Mouse (Mus musculus): ENCODE results near the gene Ube2c. TPM values are rescaled to one million over a fixed set of nuclear protein-coding genes. Genes with fewer than 3 reads are reported as not detected.

Gene Ube2c
- total RNA-seq (2012; rRNA removed): 117 and 159 TPM in 2 replicates

DNA sequence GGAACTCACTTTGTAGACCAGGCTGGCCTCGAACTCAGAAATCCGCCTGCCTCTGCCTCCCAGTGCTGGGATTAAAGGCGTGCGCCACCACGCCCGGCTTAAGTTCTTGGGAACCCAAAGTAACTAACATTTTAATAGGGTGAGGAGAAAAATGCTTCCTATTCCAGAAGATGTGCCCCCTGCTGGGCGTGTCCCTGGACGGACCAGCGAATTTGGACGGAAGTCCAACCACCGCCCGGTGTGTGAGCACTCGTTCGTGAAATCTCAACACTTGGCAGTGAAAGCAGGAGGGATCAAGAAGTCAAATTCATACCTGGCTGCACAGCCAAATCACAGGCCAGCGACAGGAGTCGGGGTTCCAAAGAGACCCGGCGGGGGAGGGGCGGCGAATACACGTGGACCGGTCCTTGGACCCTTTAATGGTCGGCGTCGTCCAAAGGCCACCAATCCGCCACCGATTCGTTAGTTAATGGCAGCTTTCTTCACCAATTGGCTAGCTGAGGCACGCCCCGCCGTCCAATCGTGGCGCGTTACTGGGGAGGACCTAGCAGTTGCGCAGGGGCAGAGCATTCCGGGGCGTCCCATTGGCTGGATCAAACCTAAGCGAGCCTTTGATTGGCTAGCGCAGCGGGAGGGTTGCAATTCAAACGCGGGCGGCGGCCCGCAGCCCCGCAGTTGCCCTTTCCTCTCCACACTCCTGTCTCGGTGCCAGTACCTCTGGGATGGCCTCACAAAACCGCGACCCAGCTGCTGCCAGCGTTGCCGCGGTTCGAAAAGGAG is at the start of gene Ube2c:
Ube2c (plus strand) TSS at position 641 of the 780 bp plus-strand sequence.
- Histone ChIP-seq H3K27ac (ENCODE audit: insufficient read depth, low read depth, low read length, poor library complexity, severe bottlenecking) (peak within 1 kb of the TSS; percentile 94), H3K4me1 (ENCODE audit: control insufficient read depth in 2 of 2, insufficient read depth in 2 of 2, low read length in 2 of 2, poor library complexity in 1 of 2) (peaks cover 0 to 6% of the 10 kb centered on the region in 2 experiments; a peak in 2 of 4 replicates), H3K4me3 (ENCODE audit: insufficient read depth in 1 of 2, low read depth in 1 of 2, low read length in 2 of 2, poor library complexity in 1 of 2, severe bottlenecking in 1 of 2) (peak within 1 kb of the TSS; percentile 98 to 100), H3K9me3 (ENCODE audit: control insufficient read depth, insufficient read depth, low read depth, low read length) (no peaks in the 10 kb centered on the region), H3K9ac (ENCODE audit: insufficient read depth, low read depth, low read length, poor library complexity, severe bottlenecking) (peak within 1 kb of the TSS; percentile 98), H3K36me3 (ENCODE audit: control insufficient read depth, insufficient read depth, low read length, poor library complexity, severe bottlenecking) (peaks cover 52% of the 10 kb centered on the region)
- TF ChIP-seq ZC3H11A (IDR thresholded peaks at IDR 0.05; ENCODE audit: borderline replicate concordance, low read depth, low read length) (no peak), CHD2 (IDR thresholded peaks at IDR 0.05; ENCODE audit: low read depth, low read length) (peak; percentile 97)
- in situ Hi-C loops (cut with MboI; ENCODE audit: low sequenced_read_pairs in 2 of 2, unreplicated experiment in 2 of 2): no loop called here
- peak; percentile 98 for DNase-seq (ENCODE audit: low read depth, low spot score)

GRCm38 (mm10) chr2:164723276-164723675 is 46.4 kb upstream of the Ube2c start:
- Histone ChIP-seq H3K36me3 (ENCODE audit: control insufficient read depth, insufficient read depth, low read length, poor library complexity, severe bottlenecking) (no peaks in the 10 kb centered on the region), H3K4me1 (ENCODE audit: control insufficient read depth in 2 of 2, insufficient read depth in 2 of 2, low read length in 2 of 2, poor library complexity in 1 of 2) (no peaks in the 10 kb centered on the region), H3K27ac (ENCODE audit: insufficient read depth, low read depth, low read length, poor library complexity, severe bottlenecking) (no peak overlapping the region), H3K9me3 (ENCODE audit: control insufficient read depth, insufficient read depth, low read depth, low read length) (no peaks in the 10 kb centered on the region), H3K4me3 (ENCODE audit: insufficient read depth in 1 of 2, low read depth in 1 of 2, low read length in 2 of 2, poor library complexity in 1 of 2, severe bottlenecking in 1 of 2) (no peak overlapping the region), H3K9ac (ENCODE audit: insufficient read depth, low read depth, low read length, poor library complexity, severe bottlenecking) (no peak overlapping the region)
- TF ChIP-seq MAFK (IDR thresholded peaks at IDR 0.05; ENCODE audit: insufficient read depth, low read depth, low read length) (no peak), ZC3H11A (IDR thresholded peaks at IDR 0.05; ENCODE audit: borderline replicate concordance, low read depth, low read length) (no peak), CHD2 (IDR thresholded peaks at IDR 0.05; ENCODE audit: low read depth, low read length) (no peak), HCFC1 (IDR thresholded peaks at IDR 0.05; ENCODE audit: borderline replicate concordance, insufficient read depth, low read length) (no peak), ZNF384 (IDR thresholded peaks at IDR 0.05; ENCODE audit: low read depth, low read length) (no peak)
- in situ Hi-C loops (cut with MboI; ENCODE audit: low sequenced_read_pairs in 2 of 2, unreplicated experiment in 2 of 2): loop anchor here in 1 of 2 experiments (10.0 kb wide), 1 partner anchor 128 kb away; the partner anchor contains the start of gene Eppin
- no peak for DNase-seq (ENCODE audit: low read depth, low spot score)

DNA sequence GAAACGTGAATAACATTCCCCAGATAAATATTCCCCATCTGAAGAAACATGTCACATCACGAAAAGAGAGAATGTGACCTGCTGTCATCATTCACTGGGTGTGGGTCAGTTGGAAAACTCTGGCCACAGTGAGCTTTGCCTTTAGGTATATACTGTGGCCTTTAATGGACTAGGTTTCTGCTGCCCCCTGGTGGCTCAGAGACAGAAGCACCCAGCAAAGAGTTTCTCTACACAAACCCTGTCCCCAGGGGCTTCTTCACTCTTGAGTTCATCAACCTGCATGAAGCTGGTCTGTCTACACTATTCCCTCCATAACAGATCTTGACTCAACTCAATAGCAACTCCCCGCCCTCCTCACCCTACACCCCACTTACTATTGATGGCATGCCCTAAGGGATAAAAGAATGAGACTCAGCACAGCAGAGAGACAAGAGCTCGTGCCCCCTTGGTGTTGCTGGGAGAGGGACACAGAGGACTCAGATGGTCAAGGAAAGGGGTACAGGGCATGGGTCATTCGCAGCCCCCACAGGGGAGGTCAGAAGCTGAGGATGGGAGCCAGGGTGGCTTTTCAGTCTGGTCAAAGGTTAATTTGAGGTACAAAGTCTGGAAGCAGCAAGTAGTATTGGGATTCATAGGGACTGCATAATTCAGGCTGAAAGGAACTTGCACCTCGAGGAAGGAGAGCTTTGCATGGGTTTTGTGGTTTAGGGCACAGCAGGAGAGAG is 43.6 kb upstream of the Ube2c start:
- DNase-seq (ENCODE audit: low read depth, low spot score): peak; percentile 47
- in situ Hi-C loops (cut with MboI; ENCODE audit: low sequenced_read_pairs in 2 of 2, unreplicated experiment in 2 of 2): loop anchor here in 1 of 2 experiments (10.0 kb wide), 1 partner anchor 131 kb away; the partner anchor contains the start of gene Eppin
- H3K4me1 ChIP-seq (ENCODE audit: control insufficient read depth in 2 of 2, insufficient read depth in 2 of 2, low read length in 2 of 2, poor library complexity in 1 of 2): no peaks in the 10 kb centered on the region
- no peaks in the 10 kb centered on the region for H3K9me3 ChIP-seq (ENCODE audit: control insufficient read depth, insufficient read depth, low read depth, low read length)
- H3K9ac ChIP-seq (ENCODE audit: insufficient read depth, low read depth, low read length, poor library complexity, severe bottlenecking): no peak overlapping the region
- no peak overlapping the region for H3K27ac ChIP-seq (ENCODE audit: insufficient read depth, low read depth, low read length, poor library complexity, severe bottlenecking)
- no peaks in the 10 kb centered on the region for H3K36me3 ChIP-seq (ENCODE audit: control insufficient read depth, insufficient read depth, low read length, poor library complexity, severe bottlenecking)
- TF ChIP-seq HCFC1 (IDR thresholded peaks at IDR 0.05; ENCODE audit: borderline replicate concordance, insufficient read depth, low read length): no peak
- peak; percentile 70; the same call in 1 of the 2 replicates for TF ChIP-seq ZC3H11A (IDR thresholded peaks at IDR 0.05; ENCODE audit: borderline replicate concordance, low read depth, low read length)
- no peak overlapping the region for H3K4me3 ChIP-seq (ENCODE audit: insufficient read depth in 1 of 2, low read depth in 1 of 2, low read length in 2 of 2, poor library complexity in 1 of 2, severe bottlenecking in 1 of 2)

GRCm38 (mm10) chr2:164731719-164732118 is 38.0 kb upstream of the Ube2c start:
- Histone ChIP-seq H3K4me3 (ENCODE audit: insufficient read depth in 1 of 2, low read depth in 1 of 2, low read length in 2 of 2, poor library complexity in 1 of 2, severe bottlenecking in 1 of 2) (no peak overlapping the region), H3K9ac (ENCODE audit: insufficient read depth, low read depth, low read length, poor library complexity, severe bottlenecking) (no peak overlapping the region), H3K9me3 (ENCODE audit: control insufficient read depth, insufficient read depth, low read depth, low read length) (no peaks in the 10 kb centered on the region), H3K4me1 (ENCODE audit: control insufficient read depth in 2 of 2, insufficient read depth in 2 of 2, low read length in 2 of 2, poor library complexity in 1 of 2) (peaks cover 0 to 5% of the 10 kb centered on the region in 2 experiments; a peak in 1 of 4 replicates), H3K36me3 (ENCODE audit: control insufficient read depth, insufficient read depth, low read length, poor library complexity, severe bottlenecking) (no peaks in the 10 kb centered on the region), H3K27ac (ENCODE audit: insufficient read depth, low read depth, low read length, poor library complexity, severe bottlenecking) (no peak overlapping the region)
- TF ChIP-seq ZC3H11A (IDR thresholded peaks at IDR 0.05; ENCODE audit: borderline replicate concordance, low read depth, low read length): no peak
- no peak for TF ChIP-seq CHD2 (IDR thresholded peaks at IDR 0.05; ENCODE audit: low read depth, low read length)
- TF ChIP-seq ZNF384 (IDR thresholded peaks at IDR 0.05; ENCODE audit: low read depth, low read length): no peak
- no peak for TF ChIP-seq HCFC1 (IDR thresholded peaks at IDR 0.05; ENCODE audit: borderline replicate concordance, insufficient read depth, low read length)
- no peak for TF ChIP-seq MAFK (IDR thresholded peaks at IDR 0.05; ENCODE audit: insufficient read depth, low read depth, low read length)
- in situ Hi-C loops (cut with MboI; ENCODE audit: low sequenced_read_pairs in 2 of 2, unreplicated experiment in 2 of 2): no loop called here
- no peak for DNase-seq (ENCODE audit: low read depth, low spot score)

All from ES-E14 (cell line).